Mouse (Mus musculus) kidney, embryonic 16.5 days (tissue): ENCODE data around the gene Scaf1. TPM values are rescaled to one million over a fixed set of nuclear protein-coding genes. Genes with fewer than 3 reads are reported as not detected.

Experiments used
- ATAC-seq: fragments of 200-750 bp; cut with Nextera tagmentation; 2 replicates; pipeline ENCODE4 v1.8.0; 2017; ENCODE audit warnings: moderate TSS enrichment; ENCODE audit not compliant: low FRiP score, low TSS enrichment
- H3K27ac ChIP-seq: fragments of 300-500 bp; sonication (generic); 2 replicates; pipeline ENCODE4 v1.5.1; 2014; ENCODE audit warnings: low read length
- H3K27me3 ChIP-seq: fragments of 300-500 bp; sonication (generic); 2 replicates; pipeline ENCODE4 v1.6.1; 2014; ENCODE audit warnings: low read length, control low read depth, mixed read lengths; ENCODE audit not compliant: insufficient read depth
- H3K36me3 ChIP-seq: fragments of 300-500 bp; sonication (generic); 2 replicates; pipeline ENCODE4 v1.6.1; 2014; ENCODE audit warnings: low read length, control low read depth, mixed read lengths; ENCODE audit not compliant: insufficient read depth
- H3K4me1 ChIP-seq: fragments of 300-500 bp; sonication (generic); 2 replicates; pipeline ENCODE4 v1.6.1; 2014; ENCODE audit warnings: low read length, control low read depth, mixed read lengths; ENCODE audit not compliant: insufficient read depth
- H3K4me2 ChIP-seq: fragments of 300-500 bp; sonication (generic); replicated peaks from 2 replicates; pipeline ENCODE4 v1.6.1; 2014; ENCODE audit warnings: low read depth, low read length
- H3K4me3 ChIP-seq: fragments of 300-500 bp; sonication (generic); 2 replicates; pipeline ENCODE4 v1.5.1; 2014; ENCODE audit warnings: mild to moderate bottlenecking, low read length
- H3K9ac ChIP-seq: fragments of 300-500 bp; sonication (generic); replicated peaks from 2 replicates; pipeline ENCODE4 v1.6.1; 2014; ENCODE audit warnings: low read length
- H3K9me3 ChIP-seq: fragments of 300-500 bp; sonication (generic); 2 replicates; pipeline ENCODE4 v1.6.1; 2016; ENCODE audit warnings: low read length, control low read depth
- WGBS: fragments of 180-500 bp; shearing (Covaris S2); extraction: QIAGEN DNeasy Blood & Tissue Kit; methylation state at CpG from one replicate; pipeline ENCODE4 v1.1.7; 2014; 5-methylcytosine and 5-hydroxymethylcytosine counted together
- polyA plus RNA-seq: library from polyadenylated mRNA; unstranded; fragments of >200 nt; fragmentation: Nextera tagmentation; extraction: Ambion mirVana; gene quantifications from 2 replicates; pipeline ENCODE4 v1.2.1, GENCODE M21; 2015

Scaf1 gene
- polyA plus RNA-seq, 1 experiment from 2014 or later: 30.6 TPM

- peaks cover 15% of the 10 kb centered on the region for H3K4me1 ChIP-seq
- H3K4me2 ChIP-seq: no peak overlapping the region
- H3K9ac ChIP-seq: no peak overlapping the region
- ATAC-seq: no peak
- H3K27me3 ChIP-seq: no peaks in the 10 kb centered on the region
- WGBS: 96% methylated on average over 26 of the region's 26 CpGs
- H3K36me3 ChIP-seq: peaks cover 86% of the 10 kb centered on the region
- H3K4me3 ChIP-seq: no peak overlapping the region
- H3K9me3 ChIP-seq: no peaks in the 10 kb centered on the region
- no peak overlapping the region for H3K27ac ChIP-seq
Measured at GRCm38 (mm10) chr7:45046853-45047350, 30.7 kb upstream of the Scaf1 start.

GRCm38 (mm10) chr7:45045741-45046140 lies 29.6 kb upstream of the Scaf1 start:
- Histone ChIP-seq H3K9ac (no peak overlapping the region), H3K27ac (no peak overlapping the region), H3K36me3 (peaks cover 96% of the 10 kb centered on the region), H3K4me1 (peaks cover 5% of the 10 kb centered on the region), H3K9me3 (no peaks in the 10 kb centered on the region), H3K27me3 (no peaks in the 10 kb centered on the region), H3K4me2 (no peak overlapping the region), H3K4me3 (no peak overlapping the region)
- ATAC-seq: no peak
- WGBS: 91% methylated on average over 22 of the region's 22 CpGs

- Histone ChIP-seq H3K27ac (no peak overlapping the region), H3K27me3 (no peaks in the 10 kb centered on the region), H3K4me3 (no peak overlapping the region), H3K9ac (no peak overlapping the region), H3K36me3 (peaks cover 93% of the 10 kb centered on the region), H3K4me1 (no peaks in the 10 kb centered on the region), H3K4me2 (no peak overlapping the region), H3K9me3 (no peaks in the 10 kb centered on the region)
- no peak for ATAC-seq
- WGBS: 94% methylated on average over 12 of the region's 14 CpGs
Measured at GRCm38 (mm10) chr7:45043307-45043706, 27.1 kb upstream of the Scaf1 start.

- no peak overlapping the region for H3K27ac ChIP-seq
- 92% methylated on average over 9 of the region's 9 CpGs for WGBS
- H3K9ac ChIP-seq: no peak overlapping the region
- H3K4me1 ChIP-seq: no peaks in the 10 kb centered on the region
- no peaks in the 10 kb centered on the region for H3K9me3 ChIP-seq
- H3K4me3 ChIP-seq: no peak overlapping the region
- H3K36me3 ChIP-seq: peaks cover 92% of the 10 kb centered on the region
- H3K4me2 ChIP-seq: no peak overlapping the region
- no peaks in the 10 kb centered on the region for H3K27me3 ChIP-seq
- no peak for ATAC-seq
Measured at GRCm38 (mm10) chr7:45040851-45041250, 24.7 kb upstream of the Scaf1 start.

GRCm38 (mm10) chr7:45038411-45038810 lies 22.2 kb upstream of the Scaf1 start:
- no peak overlapping the region for H3K4me3 ChIP-seq
- ATAC-seq: no peak
- no peaks in the 10 kb centered on the region for H3K27me3 ChIP-seq
- H3K27ac ChIP-seq: no peak overlapping the region
- no peaks in the 10 kb centered on the region for H3K4me1 ChIP-seq
- 94% methylated on average over 9 of the region's 9 CpGs for WGBS
- peaks cover 93% of the 10 kb centered on the region for H3K36me3 ChIP-seq
- H3K9ac ChIP-seq: no peak overlapping the region
- no peaks in the 10 kb centered on the region for H3K9me3 ChIP-seq
- no peak overlapping the region for H3K4me2 ChIP-seq

- WGBS: 66% methylated on average over 7 of the region's 7 CpGs
- Histone ChIP-seq H3K4me3 (no peak overlapping the region), H3K9ac (no peak overlapping the region), H3K27ac (no peak overlapping the region), H3K27me3 (no peaks in the 10 kb centered on the region), H3K9me3 (no peaks in the 10 kb centered on the region), H3K4me2 (no peak overlapping the region), H3K36me3 (peaks cover 93% of the 10 kb centered on the region), H3K4me1 (no peaks in the 10 kb centered on the region)
- no peak for ATAC-seq
Measured at GRCm38 (mm10) chr7:45037720-45038361, 21.7 kb upstream of the Scaf1 start.

GRCm38 (mm10) chr7:45036702-45037101 lies 20.5 kb upstream of the Scaf1 start:
- H3K27ac ChIP-seq: no peak overlapping the region
- H3K36me3 ChIP-seq: peaks cover 92% of the 10 kb centered on the region
- H3K4me2 ChIP-seq: no peak overlapping the region
- 78% methylated on average over 11 of the region's 11 CpGs for WGBS
- no peaks in the 10 kb centered on the region for H3K4me1 ChIP-seq
- ATAC-seq: no peak
- no peak overlapping the region for H3K9ac ChIP-seq
- H3K9me3 ChIP-seq: no peaks in the 10 kb centered on the region
- H3K4me3 ChIP-seq: no peak overlapping the region
- no peaks in the 10 kb centered on the region for H3K27me3 ChIP-seq

- 85% methylated on average over 3 of the region's 3 CpGs for WGBS
- Histone ChIP-seq H3K27ac (no peak overlapping the region), H3K4me2 (no peak overlapping the region), H3K27me3 (no peaks in the 10 kb centered on the region), H3K36me3 (peaks cover 93% of the 10 kb centered on the region), H3K9ac (no peak overlapping the region), H3K4me1 (no peaks in the 10 kb centered on the region), H3K4me3 (no peak overlapping the region), H3K9me3 (no peaks in the 10 kb centered on the region)
- ATAC-seq: no peak
Measured at GRCm38 (mm10) chr7:45035631-45036030, 19.5 kb upstream of the Scaf1 start.

GRCm38 (mm10) chr7:45033722-45034359 lies 17.7 kb upstream of the Scaf1 start:
- no peaks in the 10 kb centered on the region for H3K4me1 ChIP-seq
- H3K36me3 ChIP-seq: peaks cover 92% of the 10 kb centered on the region
- no peak overlapping the region for H3K4me2 ChIP-seq
- no peak overlapping the region for H3K4me3 ChIP-seq
- no peaks in the 10 kb centered on the region for H3K27me3 ChIP-seq
- WGBS: 94% methylated on average over 19 of the region's 19 CpGs
- ATAC-seq: no peak
- no peak overlapping the region for H3K9ac ChIP-seq
- no peaks in the 10 kb centered on the region for H3K9me3 ChIP-seq
- H3K27ac ChIP-seq: no peak overlapping the region

GRCm38 (mm10) chr7:45030857-45031256 lies 14.7 kb upstream of the Scaf1 start:
- H3K27ac ChIP-seq: no peak overlapping the region
- no peaks in the 10 kb centered on the region for H3K9me3 ChIP-seq
- H3K36me3 ChIP-seq: peaks cover 88% of the 10 kb centered on the region
- H3K4me2 ChIP-seq: no peak overlapping the region
- H3K4me3 ChIP-seq: no peak overlapping the region
- H3K9ac ChIP-seq: no peak overlapping the region
- H3K27me3 ChIP-seq: no peaks in the 10 kb centered on the region
- WGBS: 95% methylated on average over 8 of the region's 8 CpGs
- no peaks in the 10 kb centered on the region for H3K4me1 ChIP-seq
- no peak for ATAC-seq
